Mouse (Mus musculus) c-Kit-positive CD71-positive TER-119-negative erythroid progenitor cells, embryonic 14.5 days (primary cell): Measurements from ENCODE around the gene Bckdhb.
A peak's percentile ranks its signal among the peaks of the same experiment; 100 is the strongest.

ENCODE experiments used
- DNase-seq: peaks from one replicate; pipeline ENCODE4 v3.0.0-alpha.2; 2013; ENCODE audit warnings: low read depth

The Bckdhb gene

GRCm38 (mm10) chr9:84107045-84107813 lies 182.3 kb downstream of the Bckdhb start:
- no peak for DNase-seq

DNA sequence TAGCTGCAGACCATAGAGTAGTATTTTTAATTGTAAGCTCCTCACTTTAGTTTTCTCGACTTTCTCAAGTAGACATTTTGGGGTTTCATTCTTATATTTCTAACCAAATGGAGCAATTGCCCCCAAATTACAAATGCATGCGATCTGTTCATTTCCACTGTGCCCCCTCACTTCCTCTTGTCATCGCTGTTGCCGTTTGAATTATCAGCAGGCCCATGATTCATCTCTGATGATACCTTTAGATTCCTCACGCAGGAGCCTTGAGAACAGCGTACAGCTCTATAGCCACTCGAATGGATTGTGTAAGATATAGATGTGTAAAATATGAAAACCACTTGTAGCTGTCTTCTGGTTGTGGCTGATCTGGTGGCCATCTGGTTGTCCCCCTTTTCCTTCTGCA lies 183.6 kb downstream of the Bckdhb start:
- no peak for DNase-seq

DNA sequence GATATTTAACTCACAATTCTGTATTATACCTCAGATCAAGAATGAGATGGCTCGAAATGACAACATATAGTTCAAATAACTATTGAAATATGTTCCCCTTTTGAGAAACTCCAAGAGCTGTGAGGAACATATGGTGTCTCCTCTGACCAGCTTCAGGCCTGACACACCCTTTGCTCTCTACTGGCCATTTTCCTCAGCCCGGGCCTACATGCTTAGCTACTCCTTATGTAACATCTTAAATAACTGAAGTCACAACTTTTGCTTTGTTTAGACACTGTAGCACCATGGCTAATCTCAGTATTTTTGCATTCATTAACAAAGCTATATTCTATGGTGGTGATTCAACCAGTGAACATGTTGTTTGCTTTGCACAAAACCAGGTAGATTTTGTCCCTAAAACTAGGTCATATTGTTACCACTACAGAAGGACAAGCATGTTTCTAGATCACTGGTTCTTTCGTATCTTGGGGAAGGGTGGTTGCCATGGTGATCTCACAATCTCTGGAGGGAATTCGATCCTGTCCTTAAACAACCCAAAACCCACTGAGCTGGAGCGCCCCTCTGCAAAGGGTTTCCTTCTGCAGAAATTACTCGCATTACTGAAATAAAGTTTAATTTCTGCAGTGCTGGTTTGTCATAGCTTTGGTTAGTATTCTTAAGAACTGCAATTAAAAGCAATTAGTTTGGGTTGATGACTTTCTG lies 185.0 kb downstream of the Bckdhb start:
- no peak for DNase-seq

GRCm38 (mm10) chr9:84110616-84111015 lies 185.7 kb downstream of the Bckdhb start:
- DNase-seq = no peak

- no peak for DNase-seq
Observed at GRCm38 (mm10) chr9:84112319-84112718, 187.4 kb downstream of the Bckdhb start.

DNA sequence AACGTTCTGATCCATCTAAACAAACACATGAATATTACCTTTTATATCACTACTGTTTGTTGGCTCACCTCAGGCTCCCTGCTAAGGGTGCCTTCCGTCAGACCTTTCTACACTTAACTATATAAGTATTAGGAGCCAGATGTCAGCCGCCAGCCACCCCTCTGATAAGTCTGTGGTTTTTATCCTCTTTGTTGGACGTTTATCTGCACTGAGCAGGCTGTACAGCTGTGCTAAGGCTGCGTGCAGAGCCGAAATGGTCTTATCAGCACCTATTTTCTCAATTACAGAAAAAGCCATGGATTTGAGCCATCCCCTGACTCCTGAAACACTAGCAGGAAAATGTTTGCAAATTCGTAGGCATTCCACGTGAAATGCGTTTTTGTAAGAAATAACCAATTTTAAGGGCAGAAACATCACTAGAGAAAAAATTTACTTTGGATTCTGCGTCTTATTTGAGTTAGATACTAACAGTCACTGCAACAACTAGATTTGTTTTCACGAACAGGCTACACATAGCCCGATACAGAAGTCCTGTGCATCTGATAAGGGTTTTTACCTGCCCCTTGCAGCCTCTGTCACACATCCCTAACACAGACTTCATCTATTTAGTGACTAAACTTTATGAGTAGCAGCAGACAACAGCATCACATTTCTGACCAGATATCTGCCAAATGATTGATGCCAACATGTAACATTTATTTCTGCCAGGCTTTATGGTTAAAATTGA lies 188.1 kb downstream of the Bckdhb start:
- peak; percentile 74 for DNase-seq

DNA sequence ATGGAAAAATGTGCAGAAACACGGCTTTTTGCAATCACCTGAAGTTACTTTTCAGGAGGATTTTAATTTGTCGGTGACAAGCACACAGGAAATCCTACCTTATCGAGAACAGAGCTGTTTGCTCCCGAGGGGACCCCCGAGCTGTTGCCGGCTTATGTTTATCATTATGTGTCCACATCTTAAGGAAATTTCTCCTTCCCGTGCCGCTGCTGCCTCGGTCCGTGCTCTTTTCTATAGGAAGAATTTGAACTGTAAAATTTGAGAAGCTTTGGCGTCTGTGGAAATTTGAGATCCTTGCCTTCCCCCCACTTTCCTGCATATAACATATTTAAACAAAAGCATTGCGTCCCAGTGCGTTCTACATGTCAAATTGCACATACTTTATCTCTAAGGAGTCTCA lies 189.3 kb downstream of the Bckdhb start:
- DNase-seq = no peak

- DNase-seq = no peak
Observed at GRCm38 (mm10) chr9:84117337-84117736, 192.4 kb downstream of the Bckdhb start.

DNA sequence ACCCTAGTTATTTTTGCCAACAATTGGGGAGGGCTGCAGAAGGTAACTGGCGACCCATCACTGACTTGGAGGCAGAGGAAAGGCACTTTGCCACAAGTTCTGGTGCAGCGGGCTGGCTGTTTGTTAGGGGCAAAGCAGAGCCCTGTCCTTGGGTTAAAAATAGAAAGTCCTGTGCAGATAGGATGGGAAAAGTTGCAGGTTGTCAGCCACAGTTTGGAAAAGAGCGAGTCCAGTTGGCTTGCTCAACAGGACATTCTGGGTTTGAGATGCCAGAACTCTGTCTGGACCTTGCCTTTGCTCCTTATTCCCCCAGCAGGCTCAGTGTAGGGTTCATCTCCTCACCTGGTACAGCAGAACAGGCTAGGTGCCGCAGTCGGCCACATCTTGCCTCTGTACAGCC lies 200.1 kb downstream of the Bckdhb start:
- DNase-seq = no peak

- DNase-seq = no peak
Observed at GRCm38 (mm10) chr9:84130338-84130737, 205.4 kb downstream of the Bckdhb start.

- no peak for DNase-seq
Observed at GRCm38 (mm10) chr9:84135062-84135461, 210.1 kb downstream of the Bckdhb start.

DNA sequence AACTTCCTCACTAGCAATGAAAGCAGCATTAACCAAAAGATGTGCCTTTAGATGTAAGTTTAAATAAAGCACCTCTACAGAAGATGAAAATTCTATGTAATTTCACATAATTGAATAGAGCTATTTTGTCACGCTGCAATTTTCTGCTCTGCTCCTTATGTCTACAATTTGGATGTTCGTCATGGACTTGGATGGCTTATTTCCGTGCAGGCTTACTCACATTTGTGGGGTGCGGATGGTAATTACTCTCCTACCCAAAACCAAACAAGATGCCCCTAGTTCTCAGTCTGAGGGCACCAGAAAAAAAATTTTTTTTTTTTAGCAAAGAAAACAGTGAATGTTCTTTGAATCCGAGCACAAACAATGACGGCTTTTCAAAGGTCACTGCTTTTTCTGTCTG lies 212.2 kb downstream of the Bckdhb start:
- DNase-seq = no peak

DNA sequence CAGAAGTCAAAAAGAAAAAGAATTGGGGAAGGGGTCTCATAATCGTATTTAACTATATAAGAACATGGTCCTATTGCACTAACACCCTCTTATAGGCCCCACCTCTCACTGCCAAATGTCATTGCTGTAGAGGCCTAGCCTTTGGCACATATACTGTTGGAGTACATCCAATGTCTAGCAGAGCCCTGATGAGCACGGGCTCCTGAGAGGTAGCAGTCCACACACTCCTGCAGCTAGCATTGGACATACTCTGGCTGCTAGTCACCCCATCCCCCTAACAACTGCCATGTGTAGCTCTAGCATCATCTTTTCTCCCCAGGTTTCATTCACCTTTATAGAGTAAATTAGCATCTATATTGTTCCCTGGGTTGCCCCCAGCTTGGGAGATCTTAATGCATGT lies 223.2 kb downstream of the Bckdhb start:
- DNase-seq = no peak
